Mouse (Mus musculus) lung, embryonic 16.5 days (tissue): ENCODE measurements around the gene Lrba. TPM values are rescaled to one million over a fixed set of nuclear protein-coding genes. Genes with fewer than 3 reads are reported as not detected.
A peak's percentile ranks its signal among the peaks of the same experiment; 100 is the strongest.

Experiments
- ATAC-seq: fragments of 200-750 bp; cut with Nextera tagmentation; 2 replicates; pipeline ENCODE4 v1.8.0; 2017; ENCODE audit warnings: low read depth, mild to moderate bottlenecking, moderate library complexity
- H3K27ac ChIP-seq: fragments of 300-500 bp; sonication (generic); 2 replicates; pipeline ENCODE4 v1.5.1; 2014; ENCODE audit warnings: mild to moderate bottlenecking, control low read depth, low read length
- H3K27me3 ChIP-seq: fragments of 300-500 bp; sonication (generic); 2 replicates; pipeline ENCODE4 v1.6.1; 2014; ENCODE audit warnings: low read depth, low read length, mixed read lengths; ENCODE audit not compliant: control insufficient read depth, insufficient read depth
- H3K36me3 ChIP-seq: fragments of 300-500 bp; sonication (generic); 2 replicates; pipeline ENCODE4 v1.6.1; 2014; ENCODE audit warnings: low read length; ENCODE audit not compliant: control insufficient read depth, insufficient read depth
- H3K4me1 ChIP-seq: fragments of 300-500 bp; sonication (generic); replicated peaks from 2 replicates; pipeline ENCODE4 v1.6.1; 2014; ENCODE audit warnings: low read length, mixed read lengths; ENCODE audit not compliant: control insufficient read depth, insufficient read depth
- H3K4me2 ChIP-seq: fragments of 300-500 bp; sonication (generic); 2 replicates; pipeline ENCODE4 v1.6.1; 2014; ENCODE audit warnings: low read depth, low read length, control low read depth
- H3K4me3 ChIP-seq: fragments of 300-500 bp; sonication (generic); 2 replicates; pipeline ENCODE4 v1.5.1; 2014; ENCODE audit warnings: mild to moderate bottlenecking, low read length, control low read depth
- H3K9ac ChIP-seq: fragments of 300-500 bp; sonication (generic); 2 replicates; pipeline ENCODE4 v1.6.1; 2014; ENCODE audit warnings: low read length, control low read depth
- H3K9me3 ChIP-seq: fragments of 300-500 bp; sonication (generic); 2 replicates; pipeline ENCODE4 v1.6.1; 2016; ENCODE audit warnings: low read length; ENCODE audit not compliant: control insufficient read depth
- WGBS: fragments of 180-500 bp; shearing (Covaris S2); extraction: QIAGEN DNeasy Blood & Tissue Kit; methylation state at CpG from one replicate; pipeline ENCODE4 v1.1.7; 2014; 5-methylcytosine and 5-hydroxymethylcytosine counted together
- polyA plus RNA-seq: library from polyadenylated mRNA; unstranded; fragments of >200 nt; fragmentation: Nextera tagmentation; extraction: Ambion mirVana; gene quantifications from 2 replicates; pipeline ENCODE4 v1.2.1, GENCODE M21; 2015

Lrba gene
- polyA plus RNA-seq, 1 experiment from 2014 or later, result 3.4 TPM

GRCm38 (mm10) chr3:86759383-86759782 is 534.9 kb downstream of the Lrba start:
- no peaks in the 10 kb centered on the region for H3K9me3 ChIP-seq
- no peaks in the 10 kb centered on the region for H3K4me1 ChIP-seq
- no peaks in the 10 kb centered on the region for H3K36me3 ChIP-seq
- H3K27ac ChIP-seq, result no peak overlapping the region
- no peak for ATAC-seq
- H3K27me3 ChIP-seq, result no peaks in the 10 kb centered on the region
- no peak overlapping the region for H3K4me2 ChIP-seq
- no peak overlapping the region for H3K4me3 ChIP-seq
- no peak overlapping the region for H3K9ac ChIP-seq
- 69% methylated on average over 1 of the region's 1 CpGs for WGBS

- Histone ChIP-seq H3K27me3 (no peaks in the 10 kb centered on the region), H3K9ac (no peak overlapping the region), H3K4me1 (no peaks in the 10 kb centered on the region), H3K4me3 (no peak overlapping the region), H3K36me3 (no peaks in the 10 kb centered on the region), H3K27ac (no peak overlapping the region), H3K9me3 (no peaks in the 10 kb centered on the region), H3K4me2 (no peak overlapping the region)
- WGBS, result 72% methylated on average over 8 of the region's 8 CpGs
- no peak for ATAC-seq
Measured at GRCm38 (mm10) chr3:86759834-86760233, 535.4 kb downstream of the Lrba start.

- Histone ChIP-seq H3K27ac (no peak overlapping the region), H3K4me2 (no peak overlapping the region), H3K36me3 (no peaks in the 10 kb centered on the region), H3K4me1 (no peaks in the 10 kb centered on the region), H3K4me3 (no peak overlapping the region), H3K9ac (no peak overlapping the region), H3K27me3 (no peaks in the 10 kb centered on the region), H3K9me3 (no peaks in the 10 kb centered on the region)
- no peak for ATAC-seq
- 79% methylated on average over 7 of the region's 7 CpGs for WGBS
Measured at GRCm38 (mm10) chr3:86760474-86760873, 536.0 kb downstream of the Lrba start.

- no peak overlapping the region for H3K4me3 ChIP-seq
- no peaks in the 10 kb centered on the region for H3K4me1 ChIP-seq
- no peak overlapping the region for H3K4me2 ChIP-seq
- no peaks in the 10 kb centered on the region for H3K27me3 ChIP-seq
- WGBS, result 66% methylated on average over 9 of the region's 9 CpGs
- no peak overlapping the region for H3K9ac ChIP-seq
- peak; percentile 64 for ATAC-seq
- no peak overlapping the region for H3K27ac ChIP-seq
- no peaks in the 10 kb centered on the region for H3K9me3 ChIP-seq
- no peaks in the 10 kb centered on the region for H3K36me3 ChIP-seq
Measured at GRCm38 (mm10) chr3:86761095-86762035, 536.9 kb downstream of the Lrba start.

GRCm38 (mm10) chr3:86762036-86762415 is 537.5 kb downstream of the Lrba start:
- Histone ChIP-seq H3K27ac (no peak overlapping the region), H3K9me3 (no peaks in the 10 kb centered on the region), H3K4me3 (no peak overlapping the region), H3K4me2 (no peak overlapping the region), H3K27me3 (no peaks in the 10 kb centered on the region), H3K36me3 (no peaks in the 10 kb centered on the region), H3K4me1 (no peaks in the 10 kb centered on the region), H3K9ac (no peak overlapping the region)
- 90% methylated on average over 6 of the region's 6 CpGs for WGBS
- no peak for ATAC-seq

GRCm38 (mm10) chr3:86762456-86762855 is 538.0 kb downstream of the Lrba start:
- ATAC-seq, result no peak
- H3K4me3 ChIP-seq, result no peak overlapping the region
- H3K9ac ChIP-seq, result no peak overlapping the region
- H3K27ac ChIP-seq, result no peak overlapping the region
- no peaks in the 10 kb centered on the region for H3K9me3 ChIP-seq
- no peaks in the 10 kb centered on the region for H3K27me3 ChIP-seq
- WGBS, result 87% methylated on average over 4 of the region's 4 CpGs
- no peaks in the 10 kb centered on the region for H3K36me3 ChIP-seq
- no peak overlapping the region for H3K4me2 ChIP-seq
- H3K4me1 ChIP-seq, result no peaks in the 10 kb centered on the region

- Histone ChIP-seq H3K27ac (no peak overlapping the region), H3K36me3 (no peaks in the 10 kb centered on the region), H3K27me3 (no peaks in the 10 kb centered on the region), H3K9ac (no peak overlapping the region), H3K9me3 (no peaks in the 10 kb centered on the region), H3K4me3 (no peak overlapping the region), H3K4me1 (no peaks in the 10 kb centered on the region), H3K4me2 (no peak overlapping the region)
- 29% methylated on average over 8 of the region's 8 CpGs for WGBS
- ATAC-seq, result no peak
Measured at GRCm38 (mm10) chr3:86768553-86768952, 544.1 kb downstream of the Lrba start.

- no peak overlapping the region for H3K4me2 ChIP-seq
- H3K27ac ChIP-seq, result no peak overlapping the region
- no peak overlapping the region for H3K9ac ChIP-seq
- no peaks in the 10 kb centered on the region for H3K9me3 ChIP-seq
- no peaks in the 10 kb centered on the region for H3K4me1 ChIP-seq
- H3K4me3 ChIP-seq, result no peak overlapping the region
- no peaks in the 10 kb centered on the region for H3K27me3 ChIP-seq
- H3K36me3 ChIP-seq, result no peaks in the 10 kb centered on the region
- no peak for ATAC-seq
- WGBS, result 55% methylated on average over 6 of the region's 6 CpGs
Measured at GRCm38 (mm10) chr3:86768969-86769368, 544.5 kb downstream of the Lrba start.

GRCm38 (mm10) chr3:86774566-86775443 is 550.3 kb downstream of the Lrba start:
- peak overlapping the region; percentile 26 for H3K4me2 ChIP-seq
- H3K27ac ChIP-seq, result peak overlapping the region; percentile 70
- 39% methylated on average over 14 of the region's 14 CpGs for WGBS

More at GRCm38 (mm10) chr3:86774566-86775443, 550.3 kb downstream of the Lrba start:
- no peak overlapping the region for H3K4me3 ChIP-seq
- H3K9ac ChIP-seq, result no peak overlapping the region
- no peaks in the 10 kb centered on the region for H3K27me3 ChIP-seq
- no peaks in the 10 kb centered on the region for H3K9me3 ChIP-seq
- H3K4me1 ChIP-seq, result peaks cover 6% of the 10 kb centered on the region; the same call in 1 of the 2 replicates
- no peaks in the 10 kb centered on the region for H3K36me3 ChIP-seq
- ATAC-seq, result peak; percentile 84
